Mouse (Mus musculus) brain, embryonic 18.5 days (tissue): ENCODE measurements around the gene LTO1.
"Not testable (repeated sequence)": the region's sequence is repeated elsewhere in the genome, so short reads cannot be mapped to it uniquely, and the experiment has no call there.

Experiments used
- DNase-seq: peaks from one replicate; pipeline ENCODE4 v3.0.0-alpha.2; 2012; ENCODE audit warnings: low read depth, low spot score

Gene LTO1

DNA sequence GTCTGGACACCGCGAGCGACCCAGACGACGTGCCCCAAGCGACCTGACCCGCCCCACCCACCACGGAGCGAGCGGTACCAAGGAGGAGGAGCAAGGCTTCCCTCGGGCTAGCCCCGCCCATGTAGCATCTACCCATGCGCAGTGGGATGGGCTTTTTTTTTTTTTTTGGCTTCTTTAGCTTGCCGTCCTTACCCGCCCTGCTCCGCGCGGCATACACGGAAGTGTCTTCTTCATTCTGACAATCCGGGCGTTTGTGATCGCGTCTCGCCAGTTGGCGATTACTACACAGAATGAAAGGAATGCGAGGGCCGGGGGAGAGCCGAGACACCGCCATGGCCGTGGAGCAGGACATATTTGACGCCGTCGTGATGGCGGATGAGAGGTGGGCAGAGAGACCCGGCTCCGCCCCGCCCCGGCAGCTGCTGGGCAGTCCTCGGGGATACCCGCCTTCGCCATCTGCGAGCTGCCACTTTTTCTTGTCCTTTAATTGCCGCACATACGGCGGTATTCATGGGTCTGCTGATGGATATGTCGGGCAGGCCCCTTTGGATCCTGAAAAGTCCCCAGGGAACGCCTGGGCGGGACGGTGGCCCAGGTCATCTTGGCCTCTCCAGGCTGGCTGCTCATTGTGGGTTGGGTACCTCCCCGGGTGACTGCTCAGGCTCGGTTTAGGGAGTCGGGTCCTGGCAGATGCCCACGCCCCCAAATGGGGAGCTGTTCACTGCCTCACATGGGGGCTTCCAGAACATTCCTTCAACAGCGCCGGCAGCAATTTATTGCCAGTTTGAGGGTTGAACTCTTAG, at the start of gene LTO1:
Gene LTO1, plus strand, starts transcription at position 153 of the 803 bp plus-strand sequence.
- peak; percentile 91 for DNase-seq

DNA sequence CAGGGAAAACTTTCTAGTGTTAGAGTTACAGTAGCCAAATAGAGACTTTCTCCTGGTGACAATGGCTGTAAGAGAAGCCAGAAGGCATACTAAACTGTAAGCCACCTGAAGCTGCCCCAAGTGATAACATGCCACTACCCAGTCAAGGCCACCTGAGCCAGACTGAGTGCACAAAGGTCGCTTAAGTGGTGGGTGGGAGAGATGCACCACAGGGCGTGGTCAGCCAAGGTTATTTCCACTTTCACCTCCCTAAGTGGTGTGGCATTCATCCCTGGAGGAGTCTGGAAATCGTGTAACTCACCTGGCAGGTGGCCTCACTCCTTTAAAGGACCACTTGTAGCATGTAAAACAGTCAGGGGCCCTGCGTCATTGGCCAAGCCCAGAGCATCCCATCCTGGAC, 47.7 kb upstream of the LTO1 start:
- no peak for DNase-seq

DNA sequence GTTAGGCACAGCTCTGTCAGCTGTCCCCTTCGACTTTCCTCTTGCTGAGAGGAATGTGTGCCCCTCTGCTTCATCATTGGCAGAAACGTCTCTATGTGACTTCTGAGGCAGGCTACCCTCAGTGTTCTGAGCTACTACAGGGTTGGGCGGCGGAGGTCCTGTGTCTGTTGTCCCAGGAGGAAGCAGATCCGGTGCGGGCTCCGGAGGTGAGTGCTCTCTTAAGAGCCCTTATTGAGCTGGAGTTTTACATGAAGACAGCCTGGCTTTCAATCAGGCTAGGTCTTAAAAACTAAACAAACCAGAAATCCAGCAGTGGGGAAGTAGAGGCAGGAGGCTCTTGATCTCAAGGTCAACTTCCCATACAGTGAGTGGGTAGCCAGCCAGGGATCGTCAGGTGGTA, 47.3 kb upstream of the LTO1 start:
- no peak for DNase-seq

DNA sequence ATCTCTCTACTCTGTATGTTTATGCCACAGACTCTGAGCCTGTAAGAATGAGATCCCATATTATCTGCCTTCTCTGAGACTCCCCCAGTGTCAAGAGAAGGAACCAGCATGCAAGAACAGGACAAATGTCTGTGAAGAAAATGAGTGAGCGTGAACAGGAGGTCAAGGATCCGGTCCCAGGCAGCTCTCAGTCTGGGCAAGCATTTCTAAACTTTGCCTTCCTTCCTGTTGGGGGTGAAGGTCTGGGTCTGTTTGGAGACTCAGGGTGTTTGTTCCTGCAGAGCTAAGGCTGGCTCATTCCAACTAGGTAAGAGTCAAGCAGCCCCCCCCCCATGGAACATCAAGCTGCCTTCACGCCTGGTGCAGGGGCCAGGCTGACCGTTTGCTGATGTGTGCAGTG, 42.5 kb upstream of the LTO1 start:
- DNase-seq, result no peak

DNA sequence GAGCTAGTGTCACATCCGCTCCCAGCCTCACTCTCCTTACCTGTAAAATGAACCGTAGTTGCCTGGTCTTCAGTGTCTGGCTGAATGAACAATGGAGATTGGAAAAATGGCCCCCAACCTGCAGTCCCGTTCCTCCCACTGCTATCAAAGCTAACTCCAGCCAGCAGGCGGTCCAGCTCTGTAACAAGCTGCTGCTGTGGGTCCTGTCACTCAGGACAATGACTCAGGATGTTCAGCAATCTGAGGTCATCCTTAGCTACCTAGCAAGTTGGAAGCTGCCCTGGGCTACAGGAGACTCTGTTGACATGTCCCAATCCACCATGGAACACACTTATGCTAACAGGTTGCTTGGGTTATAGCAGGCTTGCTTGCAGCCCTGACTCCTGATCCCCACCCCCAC, 41.7 kb upstream of the LTO1 start:
- no peak for DNase-seq

DNA sequence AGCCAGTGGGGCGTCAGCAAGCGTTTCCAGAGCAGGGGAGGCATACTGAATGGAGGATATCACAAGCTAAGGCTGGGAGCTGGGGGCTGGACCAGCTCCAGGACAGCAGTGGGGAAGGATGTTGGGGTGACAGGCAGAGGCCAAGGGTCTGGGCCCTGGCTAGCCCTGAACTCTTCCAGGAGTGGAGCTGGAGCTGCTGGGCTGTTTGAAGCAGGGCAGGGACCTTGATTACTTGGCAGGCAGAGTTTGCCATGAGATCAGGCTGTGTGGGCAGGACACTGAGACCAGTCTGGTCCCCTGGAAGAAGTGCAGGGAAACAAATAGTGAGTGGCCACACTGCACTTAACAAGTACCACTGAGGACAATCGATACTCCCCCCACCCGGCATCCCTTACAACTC, 40.7 kb upstream of the LTO1 start:
- no peak for DNase-seq

DNA sequence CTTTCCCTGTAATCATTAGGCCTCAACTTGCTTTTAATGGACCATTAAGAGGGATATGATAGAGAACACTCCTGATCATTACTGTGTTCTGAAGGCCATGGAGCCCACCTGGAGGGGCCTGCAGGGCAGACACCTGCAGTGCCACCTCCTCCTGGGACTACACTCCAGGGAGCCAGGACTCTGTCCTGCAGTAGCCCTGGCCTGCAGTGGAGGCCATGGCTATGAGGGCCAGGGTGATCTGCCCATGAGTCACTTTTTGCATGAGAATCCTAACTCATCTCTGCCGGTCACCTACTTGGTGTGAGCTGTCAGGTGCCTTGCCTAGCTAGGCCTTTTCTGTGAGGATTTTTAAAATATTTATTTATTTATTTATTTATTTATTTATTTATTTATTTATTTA, 36.5 kb upstream of the LTO1 start:
- no peak for DNase-seq

DNA sequence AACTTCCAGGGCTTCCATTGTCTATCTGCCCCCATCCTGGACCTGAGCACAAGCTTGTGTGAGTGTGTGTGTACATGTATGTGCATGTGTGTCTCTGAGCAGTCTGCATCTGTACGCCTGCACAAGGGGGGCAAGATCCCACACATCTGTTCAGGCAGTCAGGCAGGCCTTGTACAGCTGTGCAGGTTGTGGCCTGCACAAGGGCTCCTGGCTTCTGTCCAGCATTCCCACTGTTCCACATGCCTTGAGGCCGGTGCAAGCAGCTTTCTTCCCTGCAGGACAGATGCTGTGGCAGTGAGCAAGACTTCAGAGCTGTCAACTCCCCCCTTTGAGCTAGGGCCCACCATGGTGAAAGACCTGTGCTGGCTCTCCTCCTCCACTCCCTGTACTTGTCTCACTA, 31.8 kb upstream of the LTO1 start:
- DNase-seq, result no peak

DNA sequence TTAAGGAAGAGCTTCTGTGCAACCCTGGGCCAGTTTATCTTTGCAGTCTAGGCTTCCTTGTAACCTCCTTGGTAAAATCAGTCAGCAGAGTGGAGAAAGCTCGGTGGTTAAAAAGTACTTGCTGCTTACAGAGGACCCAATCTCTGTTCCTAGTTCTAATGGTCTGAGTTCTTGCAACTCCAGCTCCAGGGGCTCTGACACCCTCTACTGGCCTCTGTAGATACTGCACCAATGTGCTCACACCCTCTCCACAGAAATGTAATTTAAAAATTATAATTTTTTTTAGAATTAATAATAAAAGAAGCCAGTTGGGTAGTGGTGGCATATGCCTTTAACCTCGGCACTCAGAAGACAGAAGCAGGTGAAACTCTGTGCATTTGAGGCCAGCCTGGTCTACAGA, 27.2 kb upstream of the LTO1 start:
- no peak for DNase-seq

DNA sequence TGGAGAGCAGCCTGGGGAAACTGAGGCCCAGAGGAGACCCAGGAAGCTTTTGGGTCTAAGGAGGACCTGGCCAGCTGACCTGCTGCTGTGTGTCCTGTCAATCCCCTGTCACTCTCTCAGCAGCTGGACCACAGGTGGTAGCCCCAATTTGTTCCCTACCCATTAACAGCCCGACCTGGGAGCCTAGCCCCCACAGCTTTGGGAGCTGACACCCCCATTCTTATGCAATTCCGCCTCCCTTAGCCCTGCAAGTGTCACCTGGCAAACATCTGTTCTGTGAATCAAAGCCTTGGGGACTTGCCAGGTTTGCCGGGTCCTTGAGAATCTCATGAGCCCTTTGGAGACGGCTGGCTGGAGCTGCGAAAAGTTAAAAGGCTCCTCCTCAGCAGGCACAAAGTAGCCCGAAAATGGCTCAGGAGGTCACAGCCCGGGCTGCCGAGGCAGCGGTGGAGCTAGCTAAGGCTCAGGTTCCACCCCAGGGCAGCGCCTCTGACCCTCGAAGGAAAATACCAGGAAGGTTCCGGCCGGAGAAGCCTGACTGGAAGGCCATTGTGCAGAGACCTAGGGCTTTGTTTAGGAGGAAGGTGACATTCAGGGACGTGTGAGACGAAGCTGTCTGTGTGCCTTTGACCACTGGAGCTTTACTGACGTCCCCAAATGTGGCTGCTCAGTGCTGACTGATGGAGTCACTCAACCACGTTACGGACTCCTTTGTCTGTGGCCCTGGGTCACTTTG, 26.2 kb upstream of the LTO1 start:
- DNase-seq, result no peak

DNA sequence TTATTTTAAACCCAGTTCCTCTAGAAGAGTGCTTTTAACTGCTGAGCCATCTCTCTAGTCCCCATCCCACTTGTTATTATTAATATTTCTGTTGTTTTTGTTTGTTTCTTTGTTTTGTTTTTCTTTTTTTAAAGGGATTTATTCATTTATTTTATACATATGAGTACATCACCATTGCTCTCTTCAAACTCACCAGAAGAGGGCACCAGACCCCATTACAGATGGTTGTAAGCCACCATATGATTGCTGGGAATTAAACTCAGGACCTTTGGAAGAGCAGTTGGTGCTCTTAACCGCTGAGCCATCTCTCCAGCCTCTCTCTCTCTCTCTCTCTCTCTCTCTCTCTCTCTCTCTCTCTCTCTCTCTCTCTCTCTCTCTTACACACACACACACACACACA, 24.2 kb upstream of the LTO1 start:
- not testable (repeated sequence) for DNase-seq

DNA sequence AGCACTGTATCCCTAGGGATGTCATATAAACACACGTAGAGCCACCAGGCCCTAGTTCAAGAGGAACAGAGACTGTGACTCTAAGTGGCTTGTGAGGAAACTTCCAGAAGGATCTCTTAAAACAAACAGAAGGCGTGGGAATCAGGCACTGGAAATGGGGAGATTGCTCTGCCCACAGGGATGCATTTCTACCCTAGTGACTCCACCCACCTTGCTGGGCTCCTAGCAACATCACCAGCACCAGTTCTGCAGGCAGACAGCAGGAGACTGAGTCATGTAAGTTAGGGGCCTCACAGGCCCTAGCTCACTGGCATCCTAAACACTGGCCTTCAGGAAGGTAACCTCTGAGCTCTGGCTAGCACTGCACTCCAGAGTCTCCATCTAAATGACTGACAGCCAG, 23.0 kb upstream of the LTO1 start:
- DNase-seq, result no peak

DNA sequence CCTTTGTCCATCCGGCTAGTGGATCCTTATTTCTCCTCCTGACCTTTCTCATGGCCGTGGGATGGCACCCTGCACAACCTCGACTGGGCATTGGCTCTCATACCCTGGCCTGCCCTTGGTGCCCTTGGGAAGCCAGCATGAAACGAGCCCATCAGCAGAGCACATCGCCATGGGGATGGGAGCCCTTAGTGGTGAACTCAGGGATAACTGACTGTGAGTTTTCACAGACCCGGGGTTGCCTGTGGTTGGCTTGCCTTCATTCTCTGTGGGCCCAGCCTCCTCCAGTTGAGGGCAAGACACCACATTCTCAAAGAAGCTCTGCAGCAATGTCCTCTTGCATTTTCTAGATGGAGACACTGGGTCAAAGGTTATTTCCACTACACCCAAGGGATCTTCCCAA, 22.6 kb upstream of the LTO1 start:
- DNase-seq, result no peak

DNA sequence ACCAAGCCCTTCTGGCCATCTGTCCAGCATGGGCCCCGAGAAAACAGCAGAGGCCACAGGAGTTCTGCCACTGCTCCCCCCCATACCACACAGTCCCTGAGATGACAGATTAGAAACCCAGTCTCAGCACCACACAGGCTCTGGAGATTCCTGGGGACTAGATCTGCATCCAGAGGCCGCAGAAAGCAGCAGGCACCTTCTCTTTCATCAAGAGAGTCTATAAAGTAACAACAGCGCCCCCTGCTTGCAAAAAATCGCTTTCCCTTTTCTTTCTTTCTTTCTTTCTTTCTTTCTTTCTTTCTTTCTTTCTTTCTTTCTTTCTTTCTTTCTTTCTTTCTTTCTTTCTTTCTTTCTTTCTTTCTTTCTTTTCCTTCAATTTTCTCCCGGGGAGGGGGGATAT, 20.7 kb upstream of the LTO1 start:
- DNase-seq, result no peak

DNA sequence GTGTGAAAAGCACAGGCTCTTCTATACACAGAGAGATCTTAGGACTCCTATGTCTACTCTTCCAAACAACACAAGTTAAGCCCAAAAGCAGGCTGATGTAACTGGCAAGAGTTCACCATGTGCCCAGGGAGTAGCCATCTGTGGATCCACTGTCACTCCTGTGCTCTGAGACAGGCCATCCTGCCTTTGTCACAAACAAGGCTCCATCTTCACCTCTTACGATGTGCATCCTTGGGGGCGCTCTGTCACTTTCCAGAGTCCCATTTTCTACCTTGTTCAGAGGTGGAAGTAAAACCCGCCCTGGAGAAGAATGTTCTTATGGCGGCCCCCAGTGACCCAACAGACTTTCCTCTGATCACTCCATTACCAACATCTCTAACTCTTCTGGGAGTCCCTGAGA, 20.2 kb upstream of the LTO1 start:
- DNase-seq, result no peak

DNA sequence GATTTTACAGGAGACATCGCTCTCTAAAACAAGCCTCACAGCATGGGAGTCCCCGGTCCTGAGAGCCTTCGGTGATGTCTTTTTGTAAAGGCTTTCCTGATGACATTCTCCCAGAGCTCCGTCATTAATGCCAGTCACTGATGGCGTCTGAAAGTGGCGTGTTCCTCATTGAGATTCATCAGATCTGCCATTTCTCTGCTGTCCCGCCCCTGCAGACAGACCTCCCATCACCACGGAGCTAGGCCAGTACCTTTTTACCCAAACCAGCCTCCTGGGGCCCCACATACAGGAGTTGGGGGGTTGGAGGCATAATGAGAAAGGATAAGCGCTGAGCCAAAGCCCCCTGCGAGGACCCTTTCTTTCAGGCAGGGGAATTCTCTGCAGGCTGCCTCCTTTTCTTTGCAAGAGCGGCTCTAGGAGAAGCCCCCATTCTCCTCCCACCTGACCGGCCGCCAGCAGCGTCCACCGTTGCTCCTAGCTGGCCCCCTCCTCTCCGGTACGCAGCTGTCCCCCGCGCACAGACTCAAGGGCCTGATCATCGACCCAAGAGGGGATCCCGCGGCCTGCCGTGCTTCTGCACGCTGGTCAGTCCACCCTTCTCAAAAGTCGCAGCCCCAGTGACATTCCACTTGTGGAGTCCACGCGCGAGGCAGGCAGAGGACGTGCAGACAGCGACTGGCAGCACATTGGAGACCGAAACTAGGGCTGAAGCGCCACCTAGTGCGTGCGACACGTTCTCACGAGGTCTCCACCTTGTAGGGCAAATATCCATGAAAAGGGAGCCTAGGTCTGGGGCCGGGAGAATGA, 19.4 kb upstream of the LTO1 start:
- no peak for DNase-seq

DNA sequence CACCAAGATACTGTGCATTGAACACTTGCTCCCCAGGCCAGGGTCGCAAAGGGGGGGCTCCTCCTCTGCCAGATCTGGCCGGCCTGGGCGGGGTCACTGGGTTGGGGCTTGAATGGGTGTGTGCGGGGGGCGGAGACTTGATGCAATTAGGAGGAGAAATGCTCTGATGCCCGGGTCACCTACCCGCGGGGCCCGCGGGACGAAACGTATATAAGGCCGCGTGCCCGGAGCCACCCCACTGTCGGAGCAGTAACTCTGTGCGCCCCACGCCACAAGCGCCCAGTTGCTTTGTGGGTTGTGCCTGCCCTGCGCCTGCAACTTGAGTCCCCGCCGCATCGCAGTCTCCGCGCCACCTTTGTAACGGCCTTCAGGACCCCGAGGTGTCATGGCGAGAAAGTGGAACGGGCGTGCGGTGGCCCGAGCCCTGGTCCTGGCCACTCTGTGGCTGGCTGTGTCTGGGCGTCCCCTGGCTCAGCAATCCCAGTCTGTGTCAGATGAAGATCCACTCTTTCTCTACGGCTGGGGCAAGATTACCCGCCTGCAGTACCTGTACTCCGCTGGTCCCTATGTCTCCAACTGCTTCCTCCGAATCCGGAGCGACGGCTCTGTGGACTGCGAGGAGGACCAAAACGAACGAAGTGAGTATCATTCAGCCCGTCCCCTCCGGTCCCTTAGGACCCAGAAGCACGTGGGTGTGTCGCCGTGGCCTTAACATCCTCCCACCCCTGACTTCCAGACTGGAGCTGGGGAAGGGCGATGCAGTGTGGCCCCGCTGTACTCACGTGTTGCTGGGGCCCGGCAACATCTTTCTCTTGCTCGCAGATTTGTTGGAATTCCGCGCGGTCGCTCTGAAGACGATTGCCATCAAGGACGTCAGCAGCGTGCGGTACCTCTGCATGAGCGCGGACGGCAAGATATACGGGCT, 18.3 kb upstream of the LTO1 start, which contains the start of gene Fgf15:
Gene Fgf15, plus strand, starts transcription at position 238 of the 925 bp plus-strand sequence.
- DNase-seq, result no peak

DNA sequence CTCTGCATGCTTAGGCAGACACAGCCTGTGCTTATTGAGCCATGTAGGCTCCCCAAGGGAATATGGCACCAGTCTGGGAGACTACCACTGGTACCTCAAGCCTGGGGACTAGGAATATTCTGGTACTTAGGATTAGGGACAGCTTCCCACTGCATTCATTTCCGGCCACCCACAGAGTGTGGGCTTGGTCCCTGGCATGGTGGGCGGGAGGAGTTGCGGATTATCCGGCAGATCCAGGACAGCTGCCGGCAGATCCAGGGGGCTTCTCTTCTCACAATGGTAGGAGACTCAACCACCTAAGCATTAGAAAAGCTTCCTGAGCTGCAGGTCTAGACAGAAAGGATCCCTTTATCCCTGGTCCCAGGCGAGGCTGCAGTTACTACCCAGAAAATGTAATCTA, 16.4 kb upstream of the LTO1 start:
- DNase-seq, result no peak

DNA sequence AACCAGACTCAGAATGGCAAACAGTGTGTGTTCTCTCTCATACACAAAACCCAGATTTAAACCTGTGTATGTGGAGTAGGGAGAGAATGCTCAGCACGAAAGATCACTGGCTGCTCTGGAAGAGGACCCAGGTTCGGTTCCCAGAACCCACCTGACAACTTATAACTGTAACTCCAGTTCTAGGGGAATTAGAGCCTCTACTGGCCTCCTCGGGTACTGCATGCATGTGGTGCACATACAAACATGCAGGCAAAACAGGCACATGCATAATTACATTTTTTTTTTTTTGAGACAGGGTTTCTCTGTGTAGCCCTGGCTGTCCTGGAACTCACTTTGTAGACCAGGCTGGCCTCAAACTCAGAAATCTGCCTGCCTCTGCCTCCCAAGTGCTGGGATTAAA, 9.4 kb upstream of the LTO1 start:
- not testable (repeated sequence) for DNase-seq

DNA sequence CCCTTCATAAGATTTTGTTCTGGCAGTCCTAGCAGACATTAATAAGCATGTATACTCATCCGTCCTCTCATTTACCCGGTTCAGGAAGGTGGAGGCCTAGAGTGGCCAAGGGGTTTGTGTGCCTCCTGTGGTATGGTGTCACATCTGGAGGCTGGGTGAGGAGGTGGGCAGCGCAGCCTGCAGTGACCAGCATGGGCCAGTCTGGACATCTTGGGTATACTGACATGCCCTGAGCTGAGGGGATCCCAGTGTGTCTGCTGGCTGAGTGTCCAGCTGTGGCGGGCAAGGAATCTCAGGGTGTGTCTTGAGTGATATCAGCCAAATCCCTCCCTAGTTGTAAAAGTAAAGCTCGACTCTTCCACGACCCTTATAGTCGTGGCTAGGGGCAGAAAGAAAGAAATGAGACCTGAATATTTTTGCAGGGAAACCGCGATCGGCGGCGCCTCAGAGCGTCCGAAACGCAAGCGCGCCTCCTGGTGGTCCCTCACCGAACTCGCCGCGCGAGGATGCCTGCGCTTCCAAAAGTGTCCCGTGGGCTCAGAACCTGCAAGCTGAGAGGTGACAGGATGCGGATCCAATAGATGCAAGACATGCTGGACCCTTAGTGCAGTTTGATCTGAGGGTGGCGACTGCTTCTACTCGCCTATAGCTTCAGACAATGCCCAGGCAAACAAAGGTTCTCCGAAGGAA, 8.0 kb upstream of the LTO1 start:
- no peak for DNase-seq

DNA sequence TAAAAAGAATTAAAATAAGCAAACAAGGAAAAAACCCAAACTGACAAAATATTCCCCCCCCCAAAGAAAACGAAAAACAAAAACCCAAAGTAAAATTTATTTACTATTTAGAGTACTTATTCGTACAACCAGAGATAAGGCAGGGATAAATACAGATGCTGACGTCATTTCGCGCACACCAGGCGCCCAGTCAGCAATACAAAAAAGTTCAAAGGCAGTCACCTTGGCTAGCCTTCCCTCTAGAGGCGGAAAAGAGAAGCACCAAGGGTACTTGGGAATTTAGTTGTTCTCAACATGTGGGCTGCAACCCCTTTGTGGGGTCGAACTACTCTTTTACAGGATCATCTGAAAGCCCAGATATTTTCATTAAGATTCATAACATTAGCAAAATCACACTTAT, 7.1 kb upstream of the LTO1 start:
- DNase-seq, result no peak
